ENCODE assay signal across 8 mouse cellular contexts in the genomic region with DNA sequence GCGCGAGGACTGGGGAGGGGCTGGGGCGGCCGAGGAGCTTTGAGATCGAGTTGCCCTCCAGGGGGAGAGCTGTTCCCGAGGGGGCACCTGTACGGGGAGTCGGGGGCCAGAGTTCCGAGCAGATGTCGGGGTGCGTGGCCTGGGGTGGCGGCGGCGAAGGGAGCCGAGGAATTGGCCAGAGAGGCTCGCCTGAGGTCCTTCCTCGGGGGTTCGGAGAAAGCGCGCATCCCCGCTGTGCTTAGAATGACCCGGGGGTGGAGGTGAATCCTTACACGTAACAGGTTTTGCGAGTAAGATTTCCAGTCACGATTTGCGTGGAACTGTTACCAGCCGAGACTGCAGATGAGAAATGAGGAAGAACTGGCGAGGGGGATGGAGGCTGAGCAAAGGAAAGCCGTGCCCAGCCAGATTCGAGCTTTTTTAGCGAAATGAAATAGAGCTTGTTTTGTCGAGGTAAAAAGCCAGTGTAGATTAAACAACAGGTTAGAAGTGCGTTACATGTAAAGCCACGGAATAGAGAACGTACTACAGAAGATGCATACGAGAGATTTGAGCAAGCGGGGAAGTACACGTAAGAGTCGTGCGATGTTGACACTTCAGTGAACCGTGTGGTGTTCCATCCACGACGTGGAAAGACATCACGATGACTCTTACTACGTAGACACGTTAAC. TPM values are rescaled to one million over a fixed set of nuclear protein-coding genes. Genes with fewer than 3 reads are reported as not detected.
A peak's percentile ranks its signal among the peaks of the same experiment; 100 is the strongest.
DNase-seq lines count a peak whose midpoint lies in the region; ATAC-seq lines count a peak whose summit lies in the region.

No protein-coding gene starts in this region.

- no peaks in the 10 kb centered on the region; the same call in 1 of the 2 replicates for H3K4me1 ChIP-seq in embryonic facial prominence, embryonic 11.5 days (ENCODE audit: control insufficient read depth, insufficient read depth, low read length)
- peaks cover 12% of the 10 kb centered on the region for H3K4me1 ChIP-seq in heart, embryonic 16.5 days (ENCODE audit: control insufficient read depth, insufficient read depth, low read length)

- peak overlapping the region; percentile 78 for H3K9ac ChIP-seq in embryonic facial prominence, embryonic 11.5 days (replicated peaks; ENCODE audit: low read length)
- peak overlapping the region; percentile 98 for H3K9ac ChIP-seq in heart, embryonic 16.5 days (ENCODE audit: low read length)

- H3K4me2 ChIP-seq in embryonic facial prominence, embryonic 11.5 days (ENCODE audit: low read depth, low read length): peak overlapping the region; percentile 53
- peak overlapping the region; percentile 86 for H3K4me2 ChIP-seq in heart, embryonic 16.5 days (ENCODE audit: low read depth, low read length)

- no peak; the same call in 1 of the 2 replicates for ATAC-seq in embryonic facial prominence, embryonic 11.5 days (replicated peaks; ENCODE audit: insufficient number of reproducible peaks, low FRiP score, low TSS enrichment, low read depth)
- ATAC-seq in heart, embryonic 16.5 days (replicated peaks; ENCODE audit: extremely low read depth, insufficient read depth, low FRiP score): peak; percentile 50

- under 1% methylated on average over 46 of the region's 46 CpGs for WGBS in embryonic facial prominence, embryonic 11.5 days
- WGBS in heart, embryonic 16.5 days: under 1% methylated on average over 42 of the region's 46 CpGs

- H3K27ac ChIP-seq in embryonic facial prominence, embryonic 11.5 days (replicated peaks; ENCODE audit: low read depth, low read length): peak overlapping the region; percentile 80
- peak overlapping the region; percentile 93 for H3K27ac ChIP-seq in heart, embryonic 16.5 days (ENCODE audit: low read length)

- peaks cover 3% of the 10 kb centered on the region; the same call in 1 of the 2 replicates for H3K36me3 ChIP-seq in embryonic facial prominence, embryonic 11.5 days (replicated peaks; ENCODE audit: control insufficient read depth, insufficient read depth, low read depth, low read length)
- H3K36me3 ChIP-seq in heart, embryonic 16.5 days (ENCODE audit: control insufficient read depth, insufficient read depth): peaks cover 15% of the 10 kb centered on the region

- no peaks in the 10 kb centered on the region for H3K27me3 ChIP-seq in embryonic facial prominence, embryonic 11.5 days (ENCODE audit: control insufficient read depth, insufficient read depth, low read length)
- H3K27me3 ChIP-seq in heart, embryonic 16.5 days (ENCODE audit: control insufficient read depth, insufficient read depth, low read length): no peaks in the 10 kb centered on the region

- H3K4me3 ChIP-seq in embryonic facial prominence, embryonic 11.5 days (ENCODE audit: low read depth, low read length): peak overlapping the region; percentile 57
- peak overlapping the region; percentile 99 for H3K4me3 ChIP-seq in heart, embryonic 16.5 days (ENCODE audit: low read length)

- DNase-seq in adrenal gland, adult 2 months: peak; percentile 40
- no peak for DNase-seq in adrenal gland, adult 18-20 months (ENCODE audit: low spot score in 2 of 2)
- DNase-seq in ES-CJ7 (ENCODE audit: low read depth, low spot score): peak; percentile 41
- DNase-seq in embryonic facial prominence, embryonic 11.5 days (ENCODE audit: low spot score): peak; percentile 34
- peak; percentile 56 to 59 for DNase-seq in layer of hippocampus, postnatal 36 days
- DNase-seq in lung, postnatal 25 days (ENCODE audit: low spot score): peak; percentile 60
- DNase-seq in right cerebral cortex, postnatal 25 days: peak; percentile 66

- no peaks in the 10 kb centered on the region for H3K9me3 ChIP-seq in embryonic facial prominence, embryonic 11.5 days (replicated peaks; ENCODE audit: control insufficient read depth, low read length)
- peaks cover 2% of the 10 kb centered on the region; the same call in 1 of the 2 replicates for H3K9me3 ChIP-seq in heart, embryonic 16.5 days (replicated peaks; ENCODE audit: control insufficient read depth, low read length)

RNA-seq across cellular contexts. Expression of gene Vamp4, which starts 0.8 kb away (rescaled TPM):
- 10 to 100 TPM; 31.1 to 41.2 TPM for total RNA-seq in adrenal gland, adult 2 months (2021)
- 12.1 and 15.2 TPM in 2 replicates for polyA plus RNA-seq in adrenal gland, adult 2 months (2012; rRNA removed)
- 10 to 100 TPM; 38.4 to 40.7 TPM for total RNA-seq in adrenal gland, adult 18-20 months (2021)
- polyA plus RNA-seq in embryonic facial prominence, embryonic 11.5 days (2014; fragmentation: Nextera tagmentation; extraction: Ambion mirVana): 73.0 and 82.1 TPM in 2 replicates
- polyA plus RNA-seq in heart, embryonic 16.5 days (2015; fragmentation: Nextera tagmentation; extraction: Ambion mirVana): 32.6 and 37.7 TPM in 2 replicates
- 100 to 1,000 TPM; 100 to 105 TPM for total RNA-seq in layer of hippocampus, postnatal 36 days (2021)

RNA-seq across cellular contexts. Expression of gene Mettl13, which starts 22.7 kb away (rescaled TPM):
- 10 to 100 TPM; 13.2 to 18.3 TPM for total RNA-seq in adrenal gland, adult 2 months (2021)
- polyA plus RNA-seq in adrenal gland, adult 2 months (2012; rRNA removed): 4.7 and 6.2 TPM in 2 replicates
- total RNA-seq in adrenal gland, adult 18-20 months (2021): 10 to 100 TPM; 18.5 to 21.4 TPM
- polyA plus RNA-seq in embryonic facial prominence, embryonic 11.5 days (2014; fragmentation: Nextera tagmentation; extraction: Ambion mirVana): 13.7 and 14.6 TPM in 2 replicates
- polyA plus RNA-seq in heart, embryonic 16.5 days (2015; fragmentation: Nextera tagmentation; extraction: Ambion mirVana): 12.9 and 13.2 TPM in 2 replicates
- 10 to 100 TPM; 10.4 to 11.1 TPM for total RNA-seq in layer of hippocampus, postnatal 36 days (2021)

Comparison
In these comparisons a context has a peak if more than half of its experiments do, and no peak if none do; other contexts are left out.
1. DNase-seq: peak in adrenal gland, adult 2 months (single experiment), ES-CJ7 (single experiment), embryonic facial prominence, embryonic 11.5 days (single experiment), layer of hippocampus, postnatal 36 days (2 of 2), lung, postnatal 25 days (single experiment) and right cerebral cortex, postnatal 25 days (single experiment); none in adrenal gland, adult 18-20 months (0 of 2).